Mouse (Mus musculus) bone marrow macrophage, adult 2 months (primary cell): ENCODE measurements at regions not wholly inside any gene's neighbourhood (a gene's known extent, or its start where the extent isn't known, plus 50 kb on each side); places are given as distances from the start of the nearest gene placed in this dataset.

Experiments used
- H3K27ac ChIP-seq: 2 replicates; pipeline ENCODE4 v1.5.1; 2012; ENCODE audit warnings: low read depth, low read length; ENCODE audit not compliant: insufficient read depth
- H3K4me1 ChIP-seq: 2 replicates; pipeline ENCODE4 v1.6.1; 2012; ENCODE audit warnings: low read length; ENCODE audit not compliant: control insufficient read depth, insufficient read depth
- H3K4me3 ChIP-seq: 2 replicates; pipeline ENCODE4 v1.5.1; 2012; ENCODE audit warnings: mild to moderate bottlenecking, low read length, moderate library complexity; ENCODE audit not compliant: insufficient read depth
- CTCF ChIP-seq: IDR thresholded peaks from 2 replicates; pipeline ENCODE4 v1.5.1; 2012; ENCODE audit warnings: low read depth, mild to moderate bottlenecking, low read length, moderate library complexity
- POLR2A ChIP-seq: IDR thresholded peaks from 2 replicates; pipeline ENCODE4 v1.6.1; 2012; ENCODE audit warnings: mild to moderate bottlenecking, low read depth, low read length, borderline replicate concordance

- TF ChIP-seq CTCF (no peak), POLR2A (no peak)
- Histone ChIP-seq H3K4me3 (no peak overlapping the region), H3K27ac (no peak overlapping the region), H3K4me1 (no peaks in the 10 kb centered on the region)
These were observed 272.4 kb upstream of the Cblb start for GRCm38 (mm10) chr16:51758361-51759227.

GRCm38 (mm10) chr16:51759228-51759647 lies 271.8 kb upstream of the Cblb start:
- H3K27ac ChIP-seq = no peak overlapping the region
- TF ChIP-seq POLR2A (no peak), CTCF (no peak)
- H3K4me3 ChIP-seq = no peak overlapping the region
- no peaks in the 10 kb centered on the region for H3K4me1 ChIP-seq

GRCm38 (mm10) chr16:51767556-51767955 lies 263.5 kb upstream of the Cblb start:
- no peak overlapping the region for H3K27ac ChIP-seq
- H3K4me1 ChIP-seq = no peaks in the 10 kb centered on the region
- H3K4me3 ChIP-seq = no peak overlapping the region
- TF ChIP-seq POLR2A (no peak), CTCF (no peak)

- H3K27ac ChIP-seq = no peak overlapping the region
- H3K4me3 ChIP-seq = no peak overlapping the region
- no peak for TF ChIP-seq CTCF
- no peaks in the 10 kb centered on the region for H3K4me1 ChIP-seq
These were observed 252.1 kb upstream of the Cblb start for GRCm38 (mm10) chr16:51778920-51779319.

- H3K4me3 ChIP-seq = no peak overlapping the region
- no peak overlapping the region for H3K27ac ChIP-seq
- TF ChIP-seq CTCF (no peak), POLR2A (no peak)
- no peaks in the 10 kb centered on the region for H3K4me1 ChIP-seq
These were observed 236.0 kb upstream of the Cblb start for GRCm38 (mm10) chr16:51795003-51795402.

- H3K4me1 ChIP-seq = no peaks in the 10 kb centered on the region
- TF ChIP-seq CTCF = no peak
- TF ChIP-seq POLR2A = no peak
- no peak overlapping the region for H3K4me3 ChIP-seq
- no peak overlapping the region for H3K27ac ChIP-seq
These were observed 223.7 kb upstream of the Cblb start for GRCm38 (mm10) chr16:51807323-51807722.

- Histone ChIP-seq H3K4me3 (no peak overlapping the region), H3K27ac (no peak overlapping the region), H3K4me1 (no peaks in the 10 kb centered on the region)
- TF ChIP-seq CTCF (no peak), POLR2A (no peak)
These were observed 221.9 kb upstream of the Cblb start for GRCm38 (mm10) chr16:51809120-51809519.

- TF ChIP-seq CTCF (no peak), POLR2A (no peak)
- Histone ChIP-seq H3K4me1 (no peaks in the 10 kb centered on the region), H3K4me3 (no peak overlapping the region), H3K27ac (no peak overlapping the region)
These were observed 220.0 kb upstream of the Cblb start for GRCm38 (mm10) chr16:51811073-51811472.

- Histone ChIP-seq H3K4me3 (no peak overlapping the region), H3K27ac (no peak overlapping the region), H3K4me1 (no peaks in the 10 kb centered on the region)
- TF ChIP-seq POLR2A = no peak
- TF ChIP-seq CTCF = no peak
These were observed 188.3 kb upstream of the Cblb start for GRCm38 (mm10) chr16:51842770-51843169.

- TF ChIP-seq POLR2A = no peak
- no peak for TF ChIP-seq CTCF
- H3K4me3 ChIP-seq = no peak overlapping the region
- no peaks in the 10 kb centered on the region for H3K4me1 ChIP-seq
- H3K27ac ChIP-seq = no peak overlapping the region
These were observed 185.5 kb upstream of the Cblb start for GRCm38 (mm10) chr16:51845539-51845938.
